Mouse (Mus musculus): ENCODE data around the gene Arpc2. TPM values are rescaled to one million over a fixed set of nuclear protein-coding genes. Genes with fewer than 3 reads are reported as not detected.

The Arpc2 gene
- total RNA-seq, 2 experiments from 2014 or later = 404 to 421 TPM

Small RNA genes within 50 kb of the gene (microRNA-seq; reads per million reads assigned to microRNA genes)
- gene Mir1928 = 0 reads per million in 2 experiments

Other genes with a start within 250 kb of the Arpc2 start
- 10 to 100 TPM; 29.6 to 41.9 TPM for gene Tns1, start 111.6 kb upstream of the Arpc2 start, total RNA-seq (2021)
- not detected for gene Rufy4, start 110.5 kb upstream of the Arpc2 start, total RNA-seq (2021)
- not detected for gene Cxcr2, start 82.1 kb upstream of the Arpc2 start, total RNA-seq (2021)
- not detected for gene Cxcr1, start 41.5 kb upstream of the Arpc2 start, total RNA-seq (2021)
- gene Gpbar1, start 42.5 kb downstream of the Arpc2 start, total RNA-seq (2021) = not detected
- gene Aamp, start 48.7 kb downstream of the Arpc2 start, total RNA-seq (2021) = 100 to 1,000 TPM; 143 to 156 TPM
- 100 to 1,000 TPM; 192 to 193 TPM for gene Pnkd, start 48.8 kb downstream of the Arpc2 start, total RNA-seq (2021)
- 10 to 100 TPM; 28.3 to 28.7 TPM for gene Tmbim1, start 69.5 kb downstream of the Arpc2 start, total RNA-seq (2021)
- gene Catip, start 126.0 kb downstream of the Arpc2 start, total RNA-seq (2021) = 1 to 10 TPM; 1.0 to 1.1 TPM
- gene Slc11a1, start 139.1 kb downstream of the Arpc2 start, total RNA-seq (2021) = 1 to 10 TPM; 1.7 to 4.2 TPM
- 10 to 100 TPM; 32.2 to 34.1 TPM for gene Ctdsp1, start 155.4 kb downstream of the Arpc2 start, total RNA-seq (2021)
- gene Vil1, start 173.3 kb downstream of the Arpc2 start, total RNA-seq (2021) = 1 to 10 TPM in 1 of 2 experiments, under 1 TPM in 1; 0.52 to 1.1 TPM

Measured in layer of hippocampus, postnatal 25 days (tissue).